Mouse (Mus musculus) heart, embryonic 16.5 days (tissue): ENCODE measurements at regions not wholly inside any gene's neighbourhood (a gene's known extent, or its start where the extent isn't known, plus 50 kb on each side); places are given as distances from the start of the nearest gene placed in this dataset.

Source experiments
- ATAC-seq: fragments of 200-750 bp; cut with Nextera tagmentation; replicated peaks from 2 replicates; pipeline ENCODE4 v1.8.0; 2017; ENCODE audit warnings: moderate number of reproducible peaks; ENCODE audit not compliant: insufficient read depth, low FRiP score; ENCODE audit errors: extremely low read depth
- H3K27ac ChIP-seq: fragments of 300-500 bp; sonication (generic); 2 replicates; pipeline ENCODE4 v1.5.1; 2014; ENCODE audit warnings: mild to moderate bottlenecking, low read length, control low read depth, moderate library complexity
- H3K27me3 ChIP-seq: fragments of 300-500 bp; sonication (generic); 2 replicates; pipeline ENCODE4 v1.6.1; 2014; ENCODE audit warnings: low read length, mixed read lengths; ENCODE audit not compliant: control insufficient read depth, insufficient read depth
- H3K36me3 ChIP-seq: fragments of 300-500 bp; sonication (generic); 2 replicates; pipeline ENCODE4 v1.6.1; 2014; ENCODE audit not compliant: control insufficient read depth, insufficient read depth
- H3K4me1 ChIP-seq: fragments of 300-500 bp; sonication (generic); 2 replicates; pipeline ENCODE4 v1.6.1; 2014; ENCODE audit warnings: low read length, mixed read lengths; ENCODE audit not compliant: control insufficient read depth, insufficient read depth
- H3K4me2 ChIP-seq: fragments of 300-500 bp; sonication (generic); 2 replicates; pipeline ENCODE4 v1.6.1; 2014; ENCODE audit warnings: low read depth, mild to moderate bottlenecking, control low read depth, low read length
- H3K4me3 ChIP-seq: fragments of 300-500 bp; sonication (generic); 2 replicates; pipeline ENCODE4 v1.5.1; 2014; ENCODE audit warnings: mild to moderate bottlenecking, control low read depth, low read length
- H3K9ac ChIP-seq: fragments of 300-500 bp; sonication (generic); 2 replicates; pipeline ENCODE4 v1.6.1; 2014; ENCODE audit warnings: low read length, control low read depth
- H3K9me3 ChIP-seq: fragments of 300-500 bp; sonication (generic); replicated peaks from 2 replicates; pipeline ENCODE4 v1.6.1; 2016; ENCODE audit warnings: low read length; ENCODE audit not compliant: control insufficient read depth
- WGBS: fragments of 180-500 bp; shearing (Covaris S2); extraction: QIAGEN DNeasy Blood & Tissue Kit; methylation state at CpG from one replicate; pipeline ENCODE4 v1.1.7; 2014; 5-methylcytosine and 5-hydroxymethylcytosine counted together

GRCm38 (mm10) chr1:55947618-55948283 is 542.0 kb downstream of the Plcl1 start:
- H3K4me2 ChIP-seq = no peak overlapping the region
- H3K9me3 ChIP-seq = no peaks in the 10 kb centered on the region
- no peak overlapping the region for H3K9ac ChIP-seq
- H3K27me3 ChIP-seq = no peaks in the 10 kb centered on the region
- no peak for ATAC-seq
- 77% methylated on average over 5 of the region's 5 CpGs for WGBS
- H3K4me1 ChIP-seq = no peaks in the 10 kb centered on the region
- H3K4me3 ChIP-seq = no peak overlapping the region
- H3K36me3 ChIP-seq = no peaks in the 10 kb centered on the region
- no peak overlapping the region for H3K27ac ChIP-seq

- Histone ChIP-seq H3K9me3 (no peaks in the 10 kb centered on the region), H3K27me3 (no peaks in the 10 kb centered on the region), H3K4me1 (no peaks in the 10 kb centered on the region), H3K4me3 (no peak overlapping the region), H3K9ac (no peak overlapping the region), H3K27ac (no peak overlapping the region), H3K36me3 (no peaks in the 10 kb centered on the region), H3K4me2 (no peak overlapping the region)
- no peak for ATAC-seq
- WGBS = 77% methylated on average over 4 of the region's 4 CpGs
These were observed 543.9 kb downstream of the Plcl1 start for GRCm38 (mm10) chr1:55949606-55950005.

GRCm38 (mm10) chr1:55957804-55958445 is 552.2 kb downstream of the Plcl1 start:
- Histone ChIP-seq H3K9ac (no peak overlapping the region), H3K4me3 (no peak overlapping the region), H3K27ac (no peak overlapping the region), H3K4me1 (no peaks in the 10 kb centered on the region), H3K4me2 (no peak overlapping the region), H3K9me3 (no peaks in the 10 kb centered on the region), H3K27me3 (no peaks in the 10 kb centered on the region), H3K36me3 (no peaks in the 10 kb centered on the region)
- no peak for ATAC-seq
- WGBS = 76% methylated on average over 11 of the region's 11 CpGs

- Histone ChIP-seq H3K36me3 (no peaks in the 10 kb centered on the region), H3K9ac (no peak overlapping the region), H3K4me3 (no peak overlapping the region), H3K9me3 (no peaks in the 10 kb centered on the region), H3K27ac (no peak overlapping the region), H3K27me3 (no peaks in the 10 kb centered on the region), H3K4me1 (no peaks in the 10 kb centered on the region), H3K4me2 (no peak overlapping the region)
- 20% methylated on average over 6 of the region's 6 CpGs for WGBS
- ATAC-seq = no peak
These were observed 554.6 kb downstream of the Plcl1 start for GRCm38 (mm10) chr1:55960291-55960690.

- 72% methylated on average over 5 of the region's 5 CpGs for WGBS
- no peak for ATAC-seq
- no peak overlapping the region for H3K4me3 ChIP-seq
These were observed 558.1 kb downstream of the Plcl1 start for GRCm38 (mm10) chr1:55963867-55964266.

GRCm38 (mm10) chr1:55966273-55966672 is 560.6 kb downstream of the Plcl1 start:
- H3K27ac ChIP-seq = no peak overlapping the region
- no peak for ATAC-seq
- H3K36me3 ChIP-seq = no peaks in the 10 kb centered on the region
- no peaks in the 10 kb centered on the region for H3K4me1 ChIP-seq
- no peaks in the 10 kb centered on the region for H3K9me3 ChIP-seq
- no peak overlapping the region for H3K4me3 ChIP-seq
- no peak overlapping the region for H3K9ac ChIP-seq
- H3K4me2 ChIP-seq = no peak overlapping the region
- 88% methylated on average over 2 of the region's 2 CpGs for WGBS
- H3K27me3 ChIP-seq = no peaks in the 10 kb centered on the region

More at GRCm38 (mm10) chr1:55963867-55964266, 558.1 kb downstream of the Plcl1 start:
- H3K36me3 ChIP-seq = no peaks in the 10 kb centered on the region
- H3K9me3 ChIP-seq = no peaks in the 10 kb centered on the region
- H3K27ac ChIP-seq = no peak overlapping the region
- no peak overlapping the region for H3K9ac ChIP-seq
- H3K4me2 ChIP-seq = no peak overlapping the region
- no peaks in the 10 kb centered on the region for H3K4me1 ChIP-seq
- H3K27me3 ChIP-seq = no peaks in the 10 kb centered on the region

- Histone ChIP-seq H3K4me2 (no peak overlapping the region), H3K4me1 (no peaks in the 10 kb centered on the region), H3K36me3 (no peaks in the 10 kb centered on the region), H3K27me3 (no peaks in the 10 kb centered on the region), H3K27ac (no peak overlapping the region), H3K9ac (no peak overlapping the region), H3K9me3 (no peaks in the 10 kb centered on the region), H3K4me3 (no peak overlapping the region)
- 83% methylated on average over 7 of the region's 7 CpGs for whole genome bisulfite sequencing
- ATAC-seq = no peak
These were observed 562.1 kb downstream of the Plcl1 start for GRCm38 (mm10) chr1:55967869-55968268.

- Histone ChIP-seq H3K4me1 (no peaks in the 10 kb centered on the region), H3K9ac (no peak overlapping the region), H3K27ac (no peak overlapping the region), H3K4me2 (no peak overlapping the region), H3K36me3 (no peaks in the 10 kb centered on the region), H3K4me3 (no peak overlapping the region), H3K9me3 (no peaks in the 10 kb centered on the region), H3K27me3 (no peaks in the 10 kb centered on the region)
- WGBS = 82% methylated on average over 3 of the region's 3 CpGs
- ATAC-seq = no peak
These were observed 572.1 kb downstream of the Plcl1 start for GRCm38 (mm10) chr1:55977796-55978195.

GRCm38 (mm10) chr1:55983522-55984066 is 577.9 kb downstream of the Plcl1 start:
- 59% methylated on average over 5 of the region's 5 CpGs for WGBS
- H3K9ac ChIP-seq = no peak overlapping the region
- ATAC-seq = no peak

More at GRCm38 (mm10) chr1:55983522-55984066, 577.9 kb downstream of the Plcl1 start:
- H3K36me3 ChIP-seq = no peaks in the 10 kb centered on the region
- H3K4me2 ChIP-seq = no peak overlapping the region
- H3K9me3 ChIP-seq = no peaks in the 10 kb centered on the region
- H3K4me1 ChIP-seq = no peaks in the 10 kb centered on the region
- no peaks in the 10 kb centered on the region for H3K27me3 ChIP-seq
- no peak overlapping the region for H3K27ac ChIP-seq
- H3K4me3 ChIP-seq = no peak overlapping the region
